Mouse (Mus musculus) liver, embryonic 16.5 days (tissue): ENCODE measurements around the gene Igf2. TPM values are rescaled to one million over a fixed set of nuclear protein-coding genes. Genes with fewer than 3 reads are reported as not detected.

Experiments
- ATAC-seq: fragments of 200-750 bp; cut with Nextera tagmentation; 2 replicates; pipeline ENCODE4 v1.8.0; 2017; ENCODE audit warnings: low read depth, mild to moderate bottlenecking, moderate number of reproducible peaks, moderate library complexity
- H3K27ac ChIP-seq: fragments of 300-500 bp; sonication (generic); 2 replicates; pipeline ENCODE4 v1.5.1; 2014; ENCODE audit warnings: mild to moderate bottlenecking, low read length
- H3K27me3 ChIP-seq: fragments of 300-500 bp; sonication (generic); 2 replicates; pipeline ENCODE4 v1.6.1; 2014; ENCODE audit warnings: low read depth, low read length, mixed read lengths; ENCODE audit not compliant: control insufficient read depth, insufficient read depth
- H3K36me3 ChIP-seq: fragments of 300-500 bp; sonication (generic); 2 replicates; pipeline ENCODE4 v1.6.1; 2014; ENCODE audit warnings: mild to moderate bottlenecking; ENCODE audit not compliant: control insufficient read depth, insufficient read depth
- H3K4me1 ChIP-seq: fragments of 300-500 bp; sonication (generic); 2 replicates; pipeline ENCODE4 v1.6.1; 2014; ENCODE audit warnings: low read depth, low read length, mixed read lengths; ENCODE audit not compliant: control insufficient read depth
- H3K4me2 ChIP-seq: fragments of 300-500 bp; sonication (generic); 2 replicates; pipeline ENCODE4 v1.6.1; 2014; ENCODE audit warnings: low read depth, low read length, mixed read lengths
- H3K4me3 ChIP-seq: fragments of 300-500 bp; sonication (generic); 2 replicates; pipeline ENCODE4 v1.5.1; 2014; ENCODE audit warnings: low read depth, mild to moderate bottlenecking, low read length
- H3K9ac ChIP-seq: fragments of 300-500 bp; sonication (generic); 2 replicates; pipeline ENCODE4 v1.6.1; 2014; ENCODE audit warnings: low read depth, low read length
- H3K9me3 ChIP-seq: fragments of 300-500 bp; sonication (generic); replicated peaks from 2 replicates; pipeline ENCODE4 v1.6.1; 2016; ENCODE audit warnings: low read length; ENCODE audit not compliant: control insufficient read depth
- WGBS: fragments of 180-500 bp; shearing (Covaris S2); extraction: QIAGEN DNeasy Blood & Tissue Kit; methylation state at CpG from one replicate; pipeline ENCODE4 v1.1.7; 2014; ENCODE audit not compliant: insufficient replicate concordance; 5-methylcytosine and 5-hydroxymethylcytosine counted together
- polyA plus RNA-seq: library from polyadenylated mRNA; unstranded; fragments of >200 nt; fragmentation: Nextera tagmentation; extraction: Ambion mirVana; gene quantifications from 2 replicates; pipeline ENCODE4 v1.2.1, GENCODE M21; 2015

The Igf2 gene
- polyA plus RNA-seq, 1 experiment from 2014 or later = 693 TPM

DNA sequence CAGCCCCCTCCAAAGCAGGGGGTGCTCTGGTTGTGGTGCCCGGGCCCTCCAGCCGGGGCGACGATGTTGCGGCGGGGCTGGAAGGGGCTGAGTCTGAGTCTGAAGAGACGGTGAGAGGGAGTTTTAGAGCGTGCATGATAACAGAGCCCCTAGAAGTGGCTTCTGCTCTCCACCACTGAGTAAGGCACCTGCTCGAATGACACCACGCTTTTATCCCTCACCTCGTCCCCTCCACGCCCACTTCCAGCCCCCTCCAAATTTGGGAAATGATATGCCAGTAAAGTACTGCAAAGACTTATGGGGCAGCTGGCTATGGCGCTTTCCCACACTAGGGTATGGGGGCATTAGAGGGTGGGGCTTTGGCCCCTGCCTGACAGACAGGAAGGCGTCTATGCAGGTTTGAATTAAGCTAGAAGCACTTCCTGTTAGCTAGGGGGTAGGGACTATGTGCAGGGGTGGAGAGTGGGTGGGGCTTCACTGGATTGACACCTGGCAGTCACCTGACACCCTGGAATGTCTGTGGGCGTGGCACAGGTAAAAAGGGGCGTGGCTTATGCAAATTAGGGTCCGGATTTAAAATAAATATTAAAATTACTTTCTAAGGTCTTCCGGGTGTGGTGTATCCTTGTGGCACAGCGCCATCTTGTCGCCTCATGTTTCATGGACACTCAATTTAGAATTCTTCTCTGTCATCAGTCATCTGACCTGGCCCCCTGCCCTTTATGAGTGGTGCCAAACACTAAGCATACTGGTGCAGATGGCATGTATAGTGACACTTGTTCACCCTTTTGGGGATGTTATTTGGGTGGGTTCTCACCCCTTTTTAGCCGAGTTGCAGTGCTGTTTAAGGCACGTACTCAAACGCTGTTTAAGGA, 3.4 kb upstream of the Igf2 start, which contains the start of gene Gm49394:
TSS of gene Gm49394 (minus strand) at position 192 of the 875 bp plus-strand sequence.
- WGBS = 75% methylated on average over 23 of the region's 23 CpGs
- H3K4me1 ChIP-seq = no peaks in the 10 kb centered on the region
- no peak for ATAC-seq
- peaks cover 11% of the 10 kb centered on the region for H3K27me3 ChIP-seq
- H3K4me3 ChIP-seq = no peak within 1 kb of the TSS
- peaks cover 11% of the 10 kb centered on the region for H3K9me3 ChIP-seq
- H3K36me3 ChIP-seq = no peaks in the 10 kb centered on the region; the same call in 1 of the 2 replicates
- H3K4me2 ChIP-seq = no peak within 1 kb of the TSS
- no peak within 1 kb of the TSS for H3K9ac ChIP-seq
- no peak within 1 kb of the TSS for H3K27ac ChIP-seq

DNA sequence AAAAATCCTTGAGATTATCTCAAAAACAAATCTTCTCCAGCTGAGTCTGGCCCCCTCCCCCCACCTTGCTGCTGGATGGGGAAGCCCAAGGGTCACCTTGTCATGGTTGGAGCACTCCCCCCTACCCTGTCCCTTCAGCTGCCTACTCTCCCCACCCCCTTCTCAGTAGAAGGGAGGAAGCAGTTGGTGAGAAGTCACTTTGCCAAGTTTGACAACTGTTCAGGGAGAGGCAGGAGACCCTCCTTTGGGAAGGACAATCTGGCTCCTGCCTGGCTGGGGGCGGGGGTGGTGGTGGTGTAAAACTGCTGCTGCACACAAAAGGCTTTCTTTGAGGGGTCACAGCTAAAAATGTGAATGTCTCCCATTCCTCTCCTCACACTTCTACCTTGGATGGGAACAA, 1.7 kb upstream of the Igf2 start:
- no peak overlapping the region for H3K4me2 ChIP-seq
- peaks cover 27% of the 10 kb centered on the region for H3K27me3 ChIP-seq
- H3K36me3 ChIP-seq = no peaks in the 10 kb centered on the region; the same call in 1 of the 2 replicates
- H3K4me1 ChIP-seq = no peaks in the 10 kb centered on the region
- H3K27ac ChIP-seq = no peak overlapping the region
- no peak overlapping the region for H3K9ac ChIP-seq
- peaks cover 11% of the 10 kb centered on the region for H3K9me3 ChIP-seq
- WGBS = 67% methylated on average over 1 of the region's 1 CpGs
- H3K4me3 ChIP-seq = no peak overlapping the region
- no peak for ATAC-seq

DNA sequence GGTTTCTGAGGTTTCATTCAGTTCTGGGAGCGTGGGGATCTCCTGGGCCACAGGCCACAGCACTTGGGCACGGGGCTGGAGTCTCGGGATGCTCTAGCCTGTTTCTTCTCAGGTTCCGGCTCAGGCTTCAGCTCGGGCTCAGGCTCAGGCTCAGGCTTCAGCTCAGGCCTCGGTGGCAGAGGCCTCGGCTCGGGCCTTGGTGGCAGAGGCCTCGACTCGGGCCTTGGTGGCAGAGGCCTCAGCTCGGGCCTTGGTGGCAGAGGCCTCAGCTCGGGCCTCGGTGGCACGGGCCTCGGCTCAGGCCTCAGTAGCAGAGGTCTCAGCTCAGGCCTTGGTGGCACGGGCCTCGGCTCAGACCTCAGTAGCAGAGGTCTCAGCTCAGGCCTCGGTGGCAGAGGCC, 905 bp upstream of the Igf2 start:
- no peak overlapping the region for H3K27ac ChIP-seq
- H3K4me3 ChIP-seq = no peak overlapping the region
- no peaks in the 10 kb centered on the region for H3K4me1 ChIP-seq
- no peak overlapping the region for H3K4me2 ChIP-seq
- no peak for ATAC-seq
- WGBS = 76% methylated on average over 18 of the region's 18 CpGs
- H3K9ac ChIP-seq = no peak overlapping the region
- H3K9me3 ChIP-seq = peaks cover 11% of the 10 kb centered on the region
- H3K36me3 ChIP-seq = no peaks in the 10 kb centered on the region; the same call in 1 of the 2 replicates
- H3K27me3 ChIP-seq = peaks cover 35% of the 10 kb centered on the region

DNA sequence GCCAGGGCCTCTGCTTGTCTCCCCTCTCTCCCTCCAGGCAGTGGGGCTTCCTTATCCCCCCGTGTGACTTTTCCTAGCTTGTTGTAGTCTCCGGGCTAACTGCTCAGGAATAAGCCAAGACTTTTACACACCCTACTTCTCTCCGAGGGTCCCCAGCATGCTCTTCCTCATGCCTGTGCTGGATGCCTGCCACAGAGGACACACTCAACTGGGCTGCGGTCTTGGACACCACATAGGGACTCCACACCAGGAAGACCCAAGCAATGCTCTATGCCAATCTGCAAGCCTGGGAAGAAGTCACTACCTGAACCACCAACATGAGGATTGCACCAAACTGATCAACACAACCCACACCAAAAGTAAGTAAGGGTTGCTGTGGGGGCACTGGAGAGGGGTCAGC, 507 bp downstream of the Igf2 start:
- no peak for ATAC-seq
- H3K4me1 ChIP-seq = no peaks in the 10 kb centered on the region
- no peak overlapping the region for H3K9ac ChIP-seq
- WGBS = 54% methylated on average over 4 of the region's 4 CpGs
- H3K9me3 ChIP-seq = peaks cover 11% of the 10 kb centered on the region
- no peak overlapping the region for H3K4me2 ChIP-seq
- no peaks in the 10 kb centered on the region; the same call in 1 of the 2 replicates for H3K36me3 ChIP-seq
- no peak overlapping the region for H3K4me3 ChIP-seq
- peaks cover 47% of the 10 kb centered on the region for H3K27me3 ChIP-seq
- H3K27ac ChIP-seq = no peak overlapping the region

DNA sequence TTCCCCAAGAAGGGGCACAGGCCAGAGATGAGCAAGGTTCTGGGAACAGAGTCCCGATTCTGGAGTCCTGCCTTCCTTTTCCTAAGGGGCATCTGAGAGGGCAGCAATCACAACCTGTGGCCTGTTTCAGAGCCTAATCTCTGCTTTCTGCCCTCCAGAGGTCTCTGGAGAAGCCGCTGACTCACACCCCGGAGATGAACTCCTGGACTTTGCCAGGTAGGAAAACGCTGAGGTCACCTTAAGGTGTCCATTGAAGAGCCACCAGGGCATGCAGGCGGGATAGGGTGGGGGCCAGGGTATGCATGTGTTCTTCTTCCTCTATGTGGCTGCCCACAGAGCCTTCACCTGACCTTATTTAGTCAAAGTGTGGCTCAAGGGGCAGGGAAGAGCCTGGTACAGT, 1.3 kb downstream of the Igf2 start:
- H3K9ac ChIP-seq = no peak overlapping the region
- peaks cover 11% of the 10 kb centered on the region for H3K9me3 ChIP-seq
- 39% methylated on average over 5 of the region's 5 CpGs for WGBS
- H3K4me3 ChIP-seq = no peak overlapping the region
- no peaks in the 10 kb centered on the region; the same call in 1 of the 2 replicates for H3K36me3 ChIP-seq
- no peak for ATAC-seq
- no peaks in the 10 kb centered on the region for H3K4me1 ChIP-seq
- no peak overlapping the region for H3K4me2 ChIP-seq
- H3K27ac ChIP-seq = no peak overlapping the region
- H3K27me3 ChIP-seq = peaks cover 55% of the 10 kb centered on the region

DNA sequence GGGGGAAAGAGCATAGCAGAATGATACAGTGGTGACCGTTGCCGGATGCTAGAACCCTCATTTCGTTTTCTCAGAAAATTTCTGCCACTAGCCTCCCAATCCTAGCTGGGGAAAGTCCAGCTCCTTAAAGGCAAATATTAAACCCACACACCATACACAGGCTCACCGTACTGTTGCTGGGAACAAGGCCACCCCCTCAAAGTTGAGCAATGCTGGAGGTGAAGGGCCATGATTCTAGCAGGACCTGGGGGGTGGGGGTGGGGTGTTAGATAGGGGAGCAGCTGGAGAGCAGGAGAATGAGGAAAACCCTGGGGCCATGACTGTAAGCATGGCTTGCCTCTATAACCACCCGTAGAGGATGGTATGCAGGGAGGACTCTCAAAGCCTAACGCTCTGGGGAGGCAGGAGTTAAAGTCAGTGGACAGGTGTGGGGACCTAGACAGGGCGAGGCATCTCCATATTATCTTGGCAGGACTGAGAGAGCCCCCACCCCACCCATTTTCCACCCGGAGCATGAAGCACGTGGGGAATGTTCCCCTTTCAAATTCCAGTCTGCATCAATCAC, 2.1 kb downstream of the Igf2 start:
- peaks cover 3% of the 10 kb centered on the region; the same call in 1 of the 2 replicates for H3K9me3 ChIP-seq
- no peak overlapping the region for H3K9ac ChIP-seq
- H3K27ac ChIP-seq = peak overlapping the region; percentile 24; the same call in 1 of the 2 replicates
- ATAC-seq = peak; percentile 69
- H3K36me3 ChIP-seq = no peaks in the 10 kb centered on the region; the same call in 1 of the 2 replicates
- H3K4me1 ChIP-seq = no peaks in the 10 kb centered on the region
- peaks cover 63% of the 10 kb centered on the region for H3K27me3 ChIP-seq
- WGBS = 7% methylated on average over 9 of the region's 9 CpGs
- H3K4me3 ChIP-seq = no peak overlapping the region
- H3K4me2 ChIP-seq = peak overlapping the region; percentile 49

DNA sequence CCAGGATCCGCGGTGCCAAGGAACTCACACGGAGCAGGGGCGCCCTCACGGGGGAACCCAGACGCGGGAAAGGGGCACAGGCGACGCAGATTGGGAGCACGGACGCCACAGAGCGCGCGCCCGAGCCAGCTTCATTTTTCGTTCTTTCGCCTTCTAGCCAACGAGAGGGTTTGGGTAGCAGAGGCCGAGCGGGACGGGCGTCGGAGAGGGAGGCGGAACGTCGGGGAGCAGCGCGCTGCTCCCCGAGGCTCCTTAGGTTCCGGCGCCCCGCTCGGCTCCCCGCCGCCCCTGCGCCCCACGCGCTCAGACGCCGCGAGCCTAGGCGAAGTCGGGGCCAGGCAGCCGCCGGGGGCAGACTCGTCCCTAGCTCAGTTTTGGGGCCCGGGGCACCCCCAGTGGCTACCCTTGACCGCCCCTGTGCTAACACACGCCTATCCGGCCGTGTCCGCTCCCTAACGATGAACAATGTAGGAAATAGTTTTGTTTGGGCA, 2.6 kb downstream of the Igf2 start:
- Histone ChIP-seq H3K4me3 (peak overlapping the region; percentile 32), H3K4me2 (peak overlapping the region; percentile 49), H3K27ac (peak overlapping the region; percentile 24), H3K9me3 (peaks cover 2% of the 10 kb centered on the region; the same call in 1 of the 2 replicates), H3K9ac (no peak overlapping the region), H3K27me3 (peaks cover 69% of the 10 kb centered on the region), H3K4me1 (no peaks in the 10 kb centered on the region), H3K36me3 (no peaks in the 10 kb centered on the region; the same call in 1 of the 2 replicates)
- ATAC-seq = 0 out of 2 replicates have a peak, but pooled peaks have one; percentile 4
- under 1% methylated on average over 53 of the region's 53 CpGs for WGBS

DNA sequence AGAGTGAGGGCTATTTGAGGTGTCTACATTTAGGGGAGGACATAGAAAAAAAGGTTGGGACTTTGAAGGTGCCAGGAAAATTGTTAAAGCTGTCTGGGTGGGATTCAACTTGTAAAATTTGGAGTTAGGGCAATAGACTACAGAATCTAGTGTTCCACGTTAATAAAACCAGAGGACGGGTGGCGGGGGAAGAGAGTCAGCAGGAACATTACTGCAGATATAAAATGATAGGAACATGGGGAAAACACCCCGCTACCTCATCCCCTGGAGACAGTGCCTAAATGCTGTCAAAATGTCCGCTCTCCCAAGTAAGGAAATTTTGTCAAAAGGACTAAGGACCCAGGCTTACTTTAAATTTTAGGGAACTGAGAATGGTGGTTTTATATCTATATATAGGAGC, 3.5 kb downstream of the Igf2 start:
- Histone ChIP-seq H3K27me3 (peaks cover 77% of the 10 kb centered on the region), H3K27ac (no peak overlapping the region), H3K36me3 (no peaks in the 10 kb centered on the region; the same call in 1 of the 2 replicates), H3K4me3 (no peak overlapping the region), H3K4me2 (peak overlapping the region; percentile 49), H3K4me1 (no peaks in the 10 kb centered on the region), H3K9me3 (peaks cover under 1% of the 10 kb centered on the region; the same call in 1 of the 2 replicates), H3K9ac (no peak overlapping the region)
- ATAC-seq = no peak
- 15% methylated on average over 5 of the region's 5 CpGs for WGBS

DNA sequence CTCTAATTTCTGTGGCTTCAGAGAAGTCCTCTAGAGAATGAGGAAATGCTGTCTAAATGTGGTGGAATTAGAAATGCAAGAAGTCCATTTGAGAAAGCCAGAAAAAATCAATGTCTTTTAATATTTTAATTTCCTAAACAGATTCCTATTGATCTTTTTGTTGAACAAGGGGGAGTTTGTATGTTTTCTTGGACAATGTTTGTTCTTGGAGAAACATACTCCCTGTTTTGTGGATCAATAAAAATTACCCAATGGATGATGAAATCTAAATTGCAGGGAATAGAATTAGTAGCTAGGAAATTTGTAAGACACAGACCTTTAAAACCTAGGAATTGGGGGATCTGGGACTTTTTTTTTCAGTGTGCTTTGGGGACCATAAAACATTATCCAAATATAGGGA, 4.8 kb downstream of the Igf2 start:
- Histone ChIP-seq H3K4me2 (no peak overlapping the region), H3K4me3 (no peak overlapping the region), H3K36me3 (no peaks in the 10 kb centered on the region), H3K9ac (no peak overlapping the region), H3K27ac (no peak overlapping the region), H3K9me3 (no peaks in the 10 kb centered on the region; the same call in 1 of the 2 replicates), H3K4me1 (no peaks in the 10 kb centered on the region), H3K27me3 (peaks cover 90% of the 10 kb centered on the region)
- ATAC-seq = no peak
